Mouse (Mus musculus): ENCODE data around the gene Psmd3. TPM values are rescaled to one million over a fixed set of nuclear protein-coding genes. Genes with fewer than 3 reads are reported as not detected.
A peak's percentile ranks its signal among the peaks of the same experiment; 100 is the strongest.

The Psmd3 gene
- total RNA-seq, 2 experiments from 2014 or later = 129 to 132 TPM

DNA sequence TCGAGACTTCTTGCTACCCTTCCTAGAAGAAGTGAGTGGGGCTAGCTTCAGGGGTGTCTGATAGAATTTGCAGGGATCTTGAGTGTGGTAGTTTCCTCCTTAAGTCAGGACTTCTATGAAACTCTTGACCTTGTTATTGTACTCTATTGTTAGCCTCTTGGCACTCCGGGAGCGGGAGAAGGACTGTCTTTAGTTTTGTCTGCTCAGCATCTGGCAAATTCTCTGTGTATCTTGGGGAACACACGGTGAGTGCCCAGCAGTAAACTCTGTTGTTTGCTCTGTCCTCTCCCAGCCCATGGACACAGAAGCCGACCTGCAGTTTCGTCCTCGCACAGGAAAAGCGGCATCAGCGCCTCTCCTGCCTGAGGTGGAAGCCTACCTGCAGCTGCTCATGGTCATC lies 3.3 kb downstream of the Psmd3 start:
- no peak for DNase-seq (ENCODE audit: low spot score in 2 of 2)
- intact Hi-C loops (cut with DNase I) = no loop called here

DNA sequence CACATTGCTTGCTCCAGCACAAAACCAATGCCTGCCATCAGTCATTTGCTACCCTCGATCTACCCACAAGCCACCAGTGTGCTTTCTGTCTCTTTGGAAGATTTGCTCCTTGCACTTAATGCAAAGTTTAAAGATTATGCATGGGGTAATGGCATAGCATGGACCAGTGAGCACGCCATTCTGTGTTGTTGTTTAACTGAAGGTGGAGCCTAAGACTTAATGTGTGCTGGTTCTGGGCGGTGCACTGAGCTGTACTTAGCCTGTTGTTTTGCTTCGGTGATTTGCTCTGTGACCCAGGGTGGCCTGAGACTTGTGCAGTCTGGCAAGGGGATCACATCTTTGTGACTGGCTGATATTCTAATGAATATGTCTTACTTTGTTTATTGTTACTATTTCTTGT lies 4.6 kb downstream of the Psmd3 start:
- DNase-seq (ENCODE audit: low spot score in 2 of 2) = no peak
- intact Hi-C loops (cut with DNase I) = no loop called here

DNA sequence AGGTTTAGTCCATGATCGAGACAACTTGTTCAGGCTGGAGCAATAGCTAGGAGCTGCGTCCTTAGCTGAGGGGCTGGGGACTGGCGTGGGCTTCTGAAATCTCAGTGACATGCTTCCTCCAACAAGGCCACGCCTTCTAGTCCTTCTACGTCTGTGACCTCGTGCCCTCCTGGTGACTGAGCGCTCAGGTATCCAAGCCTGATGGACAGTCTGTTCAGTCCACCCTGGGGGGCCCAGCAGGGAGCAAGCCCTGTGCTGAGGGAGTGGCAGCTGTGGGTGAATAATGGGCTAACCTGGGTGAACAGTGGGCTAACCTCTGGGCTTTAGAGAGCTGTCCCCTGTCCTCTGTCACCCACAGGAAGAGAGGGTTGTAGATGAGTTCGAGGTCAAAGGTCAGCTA lies 5.7 kb downstream of the Psmd3 start:
- DNase-seq (ENCODE audit: low spot score in 2 of 2) = no peak

DNA sequence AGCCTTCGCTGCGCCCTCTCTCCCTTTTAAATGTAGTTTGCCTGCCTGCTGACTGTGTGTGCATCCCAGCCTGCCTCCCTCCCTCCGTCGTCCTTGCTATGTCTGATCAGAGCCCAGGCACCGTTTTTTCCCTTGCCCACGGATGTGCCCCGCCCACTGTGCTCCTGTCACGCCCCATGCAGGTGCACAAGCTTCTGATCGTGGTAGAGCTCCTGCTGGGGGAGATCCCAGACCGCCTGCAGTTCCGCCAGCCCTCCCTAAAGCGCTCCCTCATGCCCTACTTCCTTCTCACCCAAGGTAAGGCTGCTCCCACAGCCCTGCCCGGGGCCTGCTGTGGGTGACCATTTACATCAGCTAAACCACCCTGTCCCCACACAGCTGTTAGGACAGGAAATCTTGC lies 10.8 kb downstream of the Psmd3 start:
- intact Hi-C loops (cut with DNase I) = no loop called here
- DNase-seq (ENCODE audit: low spot score in 2 of 2) = no peak

More for the DNA sequence above, 5.7 kb downstream of the Psmd3 start:
- intact Hi-C loops (cut with DNase I) = no loop called here

DNA sequence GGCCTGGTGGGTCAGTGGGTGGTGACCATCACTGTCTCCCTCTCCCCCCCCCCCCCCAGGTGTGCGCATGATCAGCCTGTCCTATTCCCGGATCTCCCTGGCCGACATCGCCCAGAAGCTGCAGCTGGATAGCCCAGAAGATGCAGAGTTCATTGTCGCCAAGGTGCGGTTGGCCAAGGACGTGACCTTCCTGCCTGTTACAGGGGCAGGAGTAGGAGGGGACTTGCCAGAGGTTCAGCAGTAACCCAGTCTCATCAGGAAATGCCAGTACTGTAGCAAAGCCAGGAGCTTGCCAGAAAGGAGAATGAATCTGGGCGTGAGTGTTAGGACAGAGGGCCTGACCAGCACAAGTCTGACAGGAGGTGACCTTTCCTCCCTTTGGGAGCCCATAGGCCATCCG lies 11.4 kb downstream of the Psmd3 start:
- DNase-seq (ENCODE audit: low spot score in 2 of 2) = no peak
- intact Hi-C loops (cut with DNase I) = no loop called here

DNA sequence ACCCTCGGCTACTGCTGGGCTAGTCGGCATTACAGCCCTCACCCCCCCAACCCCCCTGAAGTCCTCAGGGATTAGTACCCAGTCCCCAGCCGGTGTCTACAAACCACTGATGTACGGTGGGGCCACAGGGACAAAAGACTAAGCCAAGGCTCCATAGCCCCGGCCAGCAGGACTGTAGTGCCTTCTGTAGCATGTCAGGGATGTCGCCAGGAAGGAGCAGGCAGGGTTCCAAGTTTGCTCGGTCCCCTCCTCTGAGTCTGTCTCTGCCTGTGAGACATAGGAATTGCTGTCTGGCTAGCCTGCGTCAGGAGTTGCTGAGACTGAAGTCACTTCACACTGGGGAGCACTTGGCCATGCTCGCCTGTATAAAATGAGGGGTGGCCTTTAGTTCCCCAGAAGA lies 11.9 kb downstream of the Psmd3 start:
- no peak for DNase-seq (ENCODE audit: low spot score in 2 of 2)

DNA sequence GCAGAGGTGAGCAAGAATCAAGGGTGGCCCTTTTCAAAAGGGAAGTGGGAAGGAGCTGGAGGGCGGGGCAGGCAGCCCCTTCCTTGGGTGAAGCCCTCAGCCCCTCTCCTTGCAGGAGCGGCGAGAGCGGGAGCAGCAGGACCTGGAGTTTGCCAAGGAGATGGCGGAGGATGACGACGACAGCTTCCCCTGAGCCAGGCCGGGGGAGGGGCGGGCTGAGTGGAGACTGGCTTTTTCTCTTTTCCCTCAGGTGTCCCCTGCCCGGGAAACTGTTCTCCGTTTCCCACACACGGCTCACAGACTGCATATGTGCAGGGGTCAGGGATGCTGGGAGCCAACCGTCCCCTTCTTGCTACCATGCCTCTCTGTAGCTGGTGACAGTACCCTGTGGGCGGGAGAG lies 13.1 kb downstream of the Psmd3 start:
- intact Hi-C loops (cut with DNase I) = loop anchor here (5.0 kb wide), 1 partner anchor 142 kb away; the partner anchor contains the start of gene Rapgefl1
- no peak for DNase-seq (ENCODE audit: low spot score in 2 of 2)

More for the DNA sequence above, 11.9 kb downstream of the Psmd3 start:
- intact Hi-C loops (cut with DNase I) = no loop called here

DNA sequence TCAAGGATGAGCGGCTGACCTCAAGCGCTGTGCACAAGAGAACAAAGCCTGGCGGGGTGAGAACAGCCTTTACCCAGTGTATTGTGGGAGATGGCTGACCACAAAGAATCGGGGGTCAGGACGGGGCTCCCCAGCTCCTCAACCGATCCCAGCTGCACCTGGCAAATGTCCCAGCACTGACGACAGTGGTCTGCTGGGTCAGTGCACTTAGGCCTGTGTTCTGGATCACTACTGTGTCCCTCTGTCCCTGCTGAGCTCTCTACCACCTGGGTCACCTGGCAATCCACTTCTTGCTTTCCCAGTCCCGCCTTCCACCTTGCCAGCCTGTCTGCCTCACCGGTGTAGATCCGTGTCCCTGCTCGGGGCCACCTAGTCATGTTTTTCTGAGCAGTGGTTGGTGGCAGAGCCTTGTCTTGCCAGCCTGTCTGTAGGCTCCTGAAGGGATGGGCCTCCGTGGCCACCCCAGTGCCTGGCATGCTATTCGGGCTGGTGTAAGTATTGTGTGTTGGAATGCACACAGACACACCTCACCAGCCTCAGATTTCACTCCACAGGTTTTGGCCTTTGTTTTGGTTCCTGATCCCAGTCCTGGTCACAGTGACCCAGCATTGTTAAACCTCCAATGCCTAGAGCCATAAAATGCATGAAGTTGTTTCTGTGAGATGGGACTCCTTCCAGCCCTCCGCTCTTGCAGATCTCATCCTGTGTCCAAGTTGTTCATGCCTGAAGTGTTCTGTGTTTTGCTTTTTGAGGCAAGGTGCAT lies 14.3 kb downstream of the Psmd3 start:
- intact Hi-C loops (cut with DNase I) = loop anchor here (5.0 kb wide), 1 partner anchor 141 kb away; the partner anchor contains the start of gene Rapgefl1
- DNase-seq (ENCODE audit: low spot score in 2 of 2) = no peak

DNA sequence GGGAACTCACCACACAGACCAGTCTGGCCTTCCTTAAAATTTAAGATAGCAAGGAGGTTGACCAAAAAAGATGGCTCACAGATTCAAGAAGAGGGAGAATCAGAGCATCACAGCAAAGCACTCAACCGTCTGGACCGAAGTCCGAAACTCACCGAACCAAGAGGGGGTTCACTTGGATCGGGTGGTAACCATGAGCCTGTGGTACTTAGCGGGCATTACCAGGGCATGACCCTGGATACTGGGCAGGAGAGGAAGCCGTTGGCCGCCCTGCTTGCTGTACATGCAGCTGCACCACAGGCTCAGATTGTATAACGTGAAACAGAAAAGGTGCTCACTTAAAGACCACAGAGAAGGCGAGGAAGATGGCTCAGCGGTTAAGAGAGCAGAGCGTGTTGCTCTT lies 14.9 kb downstream of the Psmd3 start:
- no peak for DNase-seq (ENCODE audit: low spot score in 2 of 2)
- intact Hi-C loops (cut with DNase I) = loop anchor here (5.0 kb wide), 1 partner anchor 140 kb away; the partner anchor contains the start of gene Rapgefl1

DNA sequence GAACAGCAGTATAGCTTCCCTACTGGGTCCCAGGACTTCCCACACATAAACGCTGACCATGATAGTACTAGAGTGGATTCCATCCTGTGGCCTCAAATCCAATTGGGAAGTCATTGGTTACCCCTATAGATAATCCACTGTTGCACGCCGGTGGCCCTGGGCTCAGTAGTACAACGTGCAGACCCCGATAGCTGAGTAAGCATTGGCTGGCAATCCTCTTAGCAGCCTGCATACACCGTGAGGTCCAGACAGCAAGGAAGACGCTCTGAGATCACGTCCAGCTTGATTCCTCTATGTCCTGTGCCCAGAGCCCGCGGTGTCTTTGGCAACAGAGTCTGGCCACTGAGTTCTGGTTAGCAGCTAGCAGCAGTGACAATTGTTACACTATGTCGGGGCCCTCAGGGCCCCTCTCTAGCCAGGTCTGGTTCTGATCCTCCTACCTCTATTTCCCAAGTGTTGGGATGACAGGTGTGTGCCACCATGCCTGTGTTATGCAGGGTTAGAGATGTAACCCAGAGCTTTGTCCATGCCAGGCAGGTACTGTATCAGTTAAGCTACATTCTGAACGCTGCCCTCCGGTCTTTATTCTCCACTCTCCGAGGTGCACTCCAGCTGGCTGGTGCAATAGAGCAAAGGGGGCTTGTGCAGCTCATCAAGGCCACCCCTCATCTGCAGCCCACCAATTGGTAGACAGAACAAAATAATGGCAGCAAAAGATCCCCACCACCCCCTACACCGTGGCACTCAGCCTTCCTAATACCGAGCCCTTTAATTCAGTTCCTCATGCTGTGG lies 16.7 kb downstream of the Psmd3 start:
- no peak for DNase-seq (ENCODE audit: low spot score in 2 of 2)
- intact Hi-C loops (cut with DNase I) = loop anchor here (2.0 to 5.0 kb wide), 2 partner anchors 138 to 212 kb away; partner anchors contain the start of gene Rapgefl1

DNA sequence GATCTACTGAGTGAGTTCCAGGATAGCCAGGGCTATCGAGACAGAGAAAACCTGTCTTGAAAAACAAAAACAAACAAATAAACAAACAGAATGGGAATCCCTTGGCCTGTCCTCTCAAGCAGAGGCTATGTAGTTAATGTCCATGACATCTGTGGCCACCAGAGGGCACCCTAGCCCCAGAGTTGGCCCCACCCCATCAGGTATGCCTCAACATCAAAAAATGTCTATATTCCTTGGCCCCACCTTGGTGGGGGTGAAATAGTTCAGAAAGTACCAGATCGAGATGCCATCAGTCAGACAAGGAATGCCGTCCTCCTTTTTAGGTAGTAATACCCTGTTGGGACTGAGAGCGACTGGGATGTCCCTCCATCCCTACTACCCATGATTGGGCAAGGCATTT lies 17.6 kb downstream of the Psmd3 start:
- DNase-seq (ENCODE audit: low spot score in 2 of 2) = peak; percentile 69 to 79
- intact Hi-C loops (cut with DNase I) = loop anchor here (1.0 to 5.0 kb wide), 4 partner anchors 87 to 211 kb away; partner anchors contain the start of gene Rapgefl1

DNA sequence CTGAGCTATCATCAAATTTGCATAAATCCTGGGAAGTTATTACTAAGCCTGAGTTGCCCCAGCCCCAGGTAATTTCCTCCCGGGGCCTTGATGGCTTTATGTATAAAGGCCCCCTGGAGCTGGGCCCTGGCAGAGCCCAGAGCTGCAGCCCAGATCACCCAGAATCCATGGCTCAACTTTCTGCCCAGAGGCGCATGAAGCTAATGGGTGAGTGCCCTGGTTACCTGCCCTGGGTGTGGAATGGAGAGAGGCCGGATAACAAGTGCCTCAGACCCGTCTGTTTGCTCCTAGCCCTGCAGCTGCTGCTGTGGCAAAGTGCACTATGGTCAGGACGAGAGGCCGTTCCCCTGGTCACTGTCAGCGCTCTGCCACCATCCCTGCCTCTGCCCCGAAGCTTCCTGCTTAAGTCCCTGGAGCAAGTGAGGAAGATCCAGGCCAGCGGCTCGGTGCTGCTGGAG lies 18.9 kb downstream of the Psmd3 start, which contains the start of gene Csf3:
Gene Csf3 (plus strand): TSS at position 51 of the 458 bp plus-strand sequence.
- DNase-seq (ENCODE audit: low spot score in 2 of 2) = no peak
- intact Hi-C loops (cut with DNase I) = loop anchor here (5.0 kb wide), 1 partner anchor 126 kb away; no protein-coding TSS in a partner anchor

DNA sequence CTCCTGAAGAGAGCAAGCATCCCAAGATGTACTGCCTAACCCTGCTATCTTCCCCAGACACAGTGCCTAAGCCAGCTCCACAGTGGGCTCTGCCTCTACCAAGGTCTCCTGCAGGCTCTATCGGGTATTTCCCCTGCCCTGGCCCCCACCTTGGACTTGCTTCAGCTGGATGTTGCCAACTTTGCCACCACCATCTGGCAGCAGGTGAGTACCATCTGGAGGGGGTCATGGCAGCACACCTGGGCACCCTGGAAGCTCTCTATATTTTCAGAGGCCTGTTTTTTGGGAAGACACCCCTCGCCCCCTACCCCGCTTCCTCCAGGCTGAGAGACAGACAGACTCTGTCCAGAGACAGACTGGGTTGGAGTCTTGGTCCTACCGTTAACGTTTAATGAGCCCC lies 20.0 kb downstream of the Psmd3 start:
- intact Hi-C loops (cut with DNase I) = loop anchor here (5.0 kb wide), 1 partner anchor 125 kb away; no protein-coding TSS in a partner anchor
- no peak for DNase-seq (ENCODE audit: low spot score in 2 of 2)

DNA sequence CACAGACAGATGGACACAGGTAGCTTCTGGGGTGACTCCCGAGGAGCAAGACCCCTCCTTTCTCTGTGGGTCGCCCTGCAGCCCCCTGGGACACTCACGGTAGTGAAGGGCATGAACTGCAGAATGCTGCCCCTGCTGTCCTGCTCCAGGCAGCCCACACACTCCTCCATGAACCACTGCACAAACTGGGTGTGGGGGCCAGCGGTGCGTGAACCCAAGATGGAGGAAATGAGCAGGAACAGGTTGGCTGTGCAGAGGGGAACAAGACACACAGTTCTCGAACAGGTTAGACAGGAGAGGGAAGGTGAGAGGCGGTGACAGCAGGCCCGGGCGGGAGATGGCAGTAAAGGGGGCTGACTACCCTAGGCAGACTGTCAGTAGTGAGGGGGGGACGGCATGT lies 22.7 kb downstream of the Psmd3 start:
- DNase-seq (ENCODE audit: low spot score in 2 of 2) = no peak
- intact Hi-C loops (cut with DNase I) = no loop called here

DNA sequence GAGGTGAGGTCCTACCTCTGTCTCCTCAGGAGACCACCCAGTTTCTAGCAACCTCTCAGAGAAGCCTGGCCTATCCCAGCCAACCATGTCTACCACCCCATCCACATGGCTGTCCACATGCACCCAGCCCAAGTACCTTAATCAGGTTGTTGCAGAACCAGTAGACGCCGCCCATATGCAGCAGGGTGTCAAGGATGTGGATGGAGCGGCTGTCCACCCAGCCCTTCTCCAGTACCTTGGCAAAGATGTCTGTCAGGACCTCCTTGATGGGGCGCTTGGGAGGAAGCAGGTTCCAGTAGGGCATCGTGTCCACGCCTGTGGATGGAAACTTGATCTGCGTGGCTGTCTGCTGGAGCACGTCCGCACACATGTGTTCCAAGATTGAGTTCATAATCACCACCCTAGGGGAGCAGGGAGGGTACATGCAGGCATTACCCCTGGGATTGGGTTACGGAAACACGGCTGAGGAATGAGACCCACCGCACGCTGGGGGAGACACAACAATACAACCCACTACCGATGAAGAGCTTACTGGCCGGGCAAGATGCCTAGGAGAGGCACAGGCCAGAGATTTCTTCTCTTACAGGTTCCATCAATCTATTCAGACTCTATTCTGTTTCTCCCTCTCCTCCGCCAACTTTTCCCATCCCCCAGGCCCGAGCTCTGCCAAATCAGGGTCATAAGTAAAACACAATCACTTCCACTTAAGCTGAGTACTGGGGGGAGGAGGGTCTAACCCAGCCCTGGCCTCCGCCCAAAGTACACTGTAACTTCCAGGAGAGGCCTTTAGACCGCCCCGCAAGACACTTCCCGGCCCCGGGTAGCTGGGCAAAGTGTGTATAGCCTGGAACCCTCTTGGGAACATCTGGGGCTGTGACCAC lies 25.3 kb downstream of the Psmd3 start:
- intact Hi-C loops (cut with DNase I) = no loop called here
- DNase-seq (ENCODE audit: low spot score in 2 of 2) = no peak

DNA sequence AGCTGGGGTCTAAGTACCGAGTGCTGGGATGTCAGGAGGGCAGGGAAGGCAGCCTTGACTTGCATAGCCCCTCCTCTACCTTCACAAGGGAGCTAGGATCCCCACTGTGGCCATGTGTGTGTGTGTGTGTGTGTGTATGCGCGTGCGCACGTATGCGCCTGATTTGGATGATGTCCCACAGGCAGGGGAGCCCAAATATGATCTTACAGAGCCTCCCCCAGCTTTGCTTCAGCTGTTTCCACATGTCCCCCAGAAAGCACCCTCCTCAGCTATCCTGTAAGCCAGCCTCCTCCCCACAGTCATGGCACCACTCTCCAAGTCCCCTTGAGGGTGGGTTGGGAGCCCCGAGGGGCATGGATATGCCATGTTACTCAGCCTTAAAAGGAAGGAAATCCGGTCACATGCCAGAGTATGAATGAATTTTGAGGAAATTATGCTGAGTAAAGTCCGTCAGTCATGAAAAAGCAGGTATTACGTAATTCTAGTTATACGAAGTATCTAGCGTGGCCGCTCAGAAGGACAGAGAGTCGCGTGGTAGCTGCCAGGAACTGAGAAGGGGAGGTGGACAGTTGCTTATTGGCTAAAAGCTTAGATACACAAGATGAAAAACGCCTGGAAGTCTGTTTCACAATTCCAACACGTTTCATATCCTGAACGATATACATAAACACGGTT lies 26.1 kb downstream of the Psmd3 start:
- no peak for DNase-seq (ENCODE audit: low spot score in 2 of 2)
- intact Hi-C loops (cut with DNase I) = no loop called here

DNA sequence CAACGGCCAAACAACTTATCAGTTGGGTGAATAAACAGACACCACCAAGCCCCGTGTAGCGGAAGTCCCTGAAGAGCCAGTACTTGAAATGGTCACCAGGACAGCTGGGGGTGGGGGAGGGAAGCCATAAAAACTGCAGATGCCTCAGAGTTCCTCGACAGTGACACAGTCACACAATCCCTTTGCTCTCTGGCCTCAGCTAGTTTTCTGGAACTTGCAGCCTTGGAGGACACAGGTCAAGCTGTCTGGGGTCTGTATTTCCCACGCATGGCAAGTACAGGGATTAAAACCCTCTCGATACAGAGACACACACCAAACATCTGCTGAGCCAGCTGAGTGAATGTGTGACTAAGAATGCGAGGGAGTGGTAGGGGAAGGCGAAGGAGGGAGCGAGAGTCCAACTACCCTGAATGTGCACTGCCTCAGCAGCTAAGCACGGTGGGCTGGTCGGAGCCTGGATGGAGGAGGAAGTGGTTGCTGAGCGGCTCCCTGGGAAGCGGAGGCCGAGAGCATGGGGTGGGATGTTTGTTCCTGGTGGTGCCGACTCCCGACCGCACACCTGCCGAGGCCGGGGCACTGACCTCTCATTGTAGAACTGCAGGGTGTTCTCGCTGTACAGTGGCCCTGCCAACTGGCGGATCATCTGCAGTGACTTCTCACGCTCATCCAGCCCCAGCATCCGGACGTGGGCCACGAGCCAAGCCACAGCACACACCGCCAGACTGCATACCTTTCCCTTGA lies 26.8 kb downstream of the Psmd3 start:
- peak in 1 of 2 experiments; percentile 73 for DNase-seq (ENCODE audit: low spot score in 2 of 2)
- intact Hi-C loops (cut with DNase I) = no loop called here

DNA sequence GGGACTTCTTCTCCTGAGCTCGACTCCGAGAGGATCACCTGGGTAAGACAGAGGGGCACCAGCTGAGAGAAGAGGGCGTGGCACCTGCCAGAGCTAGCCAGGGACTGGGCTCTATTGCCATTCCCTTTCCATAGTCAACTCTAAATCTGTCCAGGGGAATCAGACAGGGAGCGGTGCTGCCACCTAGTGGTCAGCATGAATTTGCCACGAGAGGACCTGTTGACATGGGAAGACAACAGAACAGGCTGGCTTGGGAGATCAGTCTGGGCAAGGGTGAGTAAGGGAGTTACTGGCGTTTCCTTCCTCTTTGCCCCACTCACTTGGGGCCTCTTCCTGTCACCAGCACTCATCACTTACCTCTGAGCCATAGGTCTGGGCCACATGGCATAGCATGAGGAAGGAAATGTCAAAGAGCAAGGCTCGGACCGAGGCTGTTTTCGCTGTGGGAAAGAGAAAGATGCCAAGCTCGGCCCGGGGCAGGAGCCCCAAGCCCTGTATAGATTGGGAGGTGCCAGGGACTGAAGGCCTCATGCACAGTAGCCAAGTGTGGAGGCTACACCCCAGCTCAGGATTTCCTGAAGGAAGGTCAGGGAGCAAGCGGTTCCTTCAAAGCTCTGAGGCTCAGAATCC lies 28.2 kb downstream of the Psmd3 start:
- peak; percentile 69 to 77 for DNase-seq (ENCODE audit: low spot score in 2 of 2)
- intact Hi-C loops (cut with DNase I) = no loop called here

Data from left cerebral cortex, postnatal 25 days (tissue).